Mouse (Mus musculus) erythroblast, adult 5-6 weeks (primary cell): ENCODE data around the gene Dazap2. TPM values are rescaled to one million over a fixed set of nuclear protein-coding genes. Genes with fewer than 3 reads are reported as not detected.
"Not testable (repeated sequence)": the region's sequence is repeated elsewhere in the genome, so short reads cannot be mapped to it uniquely, and the experiment has no call there.

Experiments
- ATAC-seq: replicated peaks from 2 replicates; pipeline ENCODE4 v1.8.0; 2016; ENCODE audit warnings: moderate number of reproducible peaks, mild to moderate bottlenecking, moderate TSS enrichment, inconsistent platforms; ENCODE audit not compliant: poor library complexity, low FRiP score, severe bottlenecking
- total RNA-seq, 2 experiments: library from RNA; stranded (forward) in 1 of 2; stranded (reverse) in 1 of 2; fragments of 150-400 nt in 1 of 2; fragments of 200-764, 138-1000 nt in 1 of 2; gene quantifications; 2 replicates each; pipeline versions ENCODE4 v1.2.3 to v1.2.4; 2015 to 2017; ENCODE audit warnings: low replicate concordance in 2 of 2

Dazap2 gene
- total RNA-seq, 2 experiments from 2014 or later = 93.7 to 183 TPM

GRCm38 (mm10) chr15:100601669-100602068 is 13.5 kb upstream of the Dazap2 start:
- ATAC-seq = no peak

DNA sequence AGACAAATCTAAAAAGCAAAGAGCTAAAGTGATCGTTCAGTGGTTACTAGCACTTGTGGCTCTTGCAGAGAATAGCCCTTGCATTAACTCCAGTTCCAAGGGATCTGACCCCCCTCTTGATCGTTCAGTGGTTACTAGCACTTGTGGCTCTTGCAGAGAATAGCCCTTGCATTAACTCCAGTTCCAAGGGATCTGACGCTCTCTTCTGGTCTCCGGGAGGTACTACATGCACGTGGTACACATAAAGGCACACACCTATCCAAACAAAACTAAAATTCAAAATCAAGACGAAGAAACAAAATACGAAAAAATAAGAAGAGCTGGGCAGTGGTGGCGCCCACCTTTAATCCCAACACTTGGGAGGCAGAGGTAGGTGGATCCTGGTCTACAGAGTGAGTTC is 8.5 kb upstream of the Dazap2 start:
- not testable (repeated sequence) for ATAC-seq

DNA sequence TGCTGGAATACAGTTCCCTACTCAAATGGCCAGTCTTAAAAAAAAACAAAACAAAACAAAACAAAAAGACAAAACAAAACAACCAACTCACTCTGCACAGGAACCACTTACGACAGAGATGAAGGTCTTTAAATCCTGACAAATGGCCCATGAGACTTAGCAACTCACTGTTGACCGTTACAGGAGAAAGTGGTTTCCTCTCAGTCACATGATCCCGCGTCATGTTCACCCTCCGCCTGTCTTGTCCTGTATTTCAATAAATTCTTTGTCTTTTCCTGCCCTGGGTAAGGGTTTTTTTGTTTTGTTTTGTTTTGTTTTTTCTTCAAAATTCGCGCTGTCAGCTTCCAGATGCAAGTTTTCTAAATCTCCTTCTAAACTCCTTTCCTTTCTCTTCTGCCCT is 3.2 kb upstream of the Dazap2 start:
- no peak for ATAC-seq

GRCm38 (mm10) chr15:100612432-100612831 is 2.7 kb upstream of the Dazap2 start:
- ATAC-seq = no peak

DNA sequence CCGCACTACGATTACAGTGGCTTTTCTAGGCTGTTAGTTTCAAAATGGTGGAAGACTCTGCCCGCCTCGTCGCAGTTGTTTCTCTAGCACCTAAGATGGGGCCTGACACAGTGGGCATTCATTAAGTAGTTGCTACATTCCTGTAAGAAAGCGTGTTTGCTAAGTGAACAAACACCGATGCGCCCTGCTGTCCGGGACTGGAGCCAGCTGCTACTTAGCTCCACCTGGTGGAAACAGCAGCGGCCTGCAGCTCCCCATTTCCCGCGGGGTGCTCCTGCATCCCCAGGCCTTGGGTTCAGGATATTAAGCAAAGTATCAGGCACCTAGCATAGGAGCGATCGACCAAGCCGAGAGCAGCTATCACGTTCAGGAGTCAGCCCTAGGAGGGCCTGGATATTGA is 1.6 kb upstream of the Dazap2 start:
- ATAC-seq = peak; percentile 53

- ATAC-seq = peak; percentile 50
Measured at GRCm38 (mm10) chr15:100614218-100614995, 742 bp upstream of the Dazap2 start.

- ATAC-seq = peak; percentile 55
Measured at GRCm38 (mm10) chr15:100615825-100616220, 674 bp downstream of the Dazap2 start.

GRCm38 (mm10) chr15:100616221-100616620 is 1.1 kb downstream of the Dazap2 start:
- 0 out of 2 replicates have a peak, but pooled peaks have one; percentile 1 for ATAC-seq

GRCm38 (mm10) chr15:100619200-100619599 is 4.1 kb downstream of the Dazap2 start:
- ATAC-seq = no peak

DNA sequence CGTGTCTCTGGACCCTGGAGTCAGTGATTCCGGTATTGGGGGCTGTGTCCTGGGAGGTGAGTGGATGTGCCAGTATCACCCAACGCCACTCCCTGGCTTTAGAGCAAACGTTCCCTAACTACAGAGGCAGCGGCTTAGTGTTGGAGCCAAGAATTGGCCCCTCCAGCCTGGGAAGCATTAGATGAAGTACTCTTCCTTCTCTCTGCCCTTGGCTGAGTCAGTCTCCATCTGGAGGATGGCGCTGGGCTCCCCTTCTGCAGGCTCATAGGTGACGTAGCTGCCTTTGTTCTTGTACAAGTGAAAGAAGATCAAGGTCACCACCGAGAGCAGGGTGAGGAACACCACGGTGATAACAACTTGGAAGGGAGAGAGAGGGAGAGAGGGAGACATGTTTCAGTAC is 6.5 kb downstream of the Dazap2 start:
- not testable (repeated sequence) for ATAC-seq

GRCm38 (mm10) chr15:100622164-100622563 is 7.0 kb downstream of the Dazap2 start:
- ATAC-seq = no peak

DNA sequence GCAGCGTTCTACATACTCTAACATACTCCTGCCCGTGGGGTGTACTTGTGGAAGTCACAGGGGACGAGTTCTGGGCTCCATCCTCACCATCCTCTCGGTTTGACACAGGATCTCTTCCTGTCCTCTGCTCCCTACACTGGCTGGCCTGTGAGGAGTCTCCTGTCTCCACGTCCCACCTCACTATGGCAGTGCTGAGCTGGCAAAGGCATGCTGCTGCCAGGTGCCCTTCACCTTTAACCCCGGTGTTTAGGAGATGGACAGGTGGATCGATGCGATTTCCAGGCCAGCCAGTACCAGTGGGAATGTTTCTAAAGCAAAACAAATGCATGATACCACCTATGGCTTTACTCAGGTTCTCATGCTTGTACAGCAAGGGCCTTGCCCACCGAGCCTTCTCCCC is 8.6 kb downstream of the Dazap2 start:
- ATAC-seq = no peak

GRCm38 (mm10) chr15:100624435-100624834 is 9.3 kb downstream of the Dazap2 start:
- ATAC-seq = no peak

GRCm38 (mm10) chr15:100627287-100627686 is 12.1 kb downstream of the Dazap2 start:
- no peak for ATAC-seq

GRCm38 (mm10) chr15:100627774-100628370 is 12.7 kb downstream of the Dazap2 start:
- ATAC-seq = no peak

- ATAC-seq = no peak
Measured at GRCm38 (mm10) chr15:100628797-100629196, 13.6 kb downstream of the Dazap2 start.

- ATAC-seq = no peak
Measured at GRCm38 (mm10) chr15:100630126-100630525, 15.0 kb downstream of the Dazap2 start.

DNA sequence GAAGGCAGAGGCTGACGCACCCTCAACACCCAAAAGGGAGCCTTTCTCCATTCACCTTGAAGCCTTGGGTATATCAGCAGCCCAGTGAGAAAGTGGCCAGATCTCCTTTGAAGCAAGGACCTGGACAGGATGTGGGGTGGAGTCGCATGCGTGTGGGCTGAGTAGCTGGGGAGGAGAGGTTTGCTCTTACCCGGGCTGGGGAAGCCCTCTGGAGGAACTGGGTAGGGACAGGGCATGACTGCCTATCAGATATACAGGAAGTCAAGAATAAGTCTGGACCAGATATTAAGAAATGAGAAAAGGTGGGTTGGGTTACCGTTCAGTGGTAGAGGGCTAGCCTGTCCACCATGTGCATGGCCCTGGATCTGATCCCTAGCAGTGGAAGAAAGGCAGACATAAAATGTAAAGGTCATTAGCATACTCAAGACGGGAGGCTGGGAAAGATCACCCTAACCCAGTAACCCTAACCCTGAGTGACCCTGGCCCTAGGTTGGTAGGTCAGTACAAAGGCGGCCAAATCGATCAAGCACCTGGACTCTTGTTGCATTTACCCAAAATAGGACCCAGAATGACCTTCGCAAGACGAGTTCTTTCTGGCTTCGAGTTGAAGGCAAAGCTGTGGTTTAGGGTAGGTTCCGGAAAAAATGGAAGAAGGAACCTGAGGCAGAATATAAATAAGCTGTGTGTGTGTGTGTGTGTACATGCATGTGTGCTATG is 16.5 kb downstream of the Dazap2 start:
- ATAC-seq = no peak

GRCm38 (mm10) chr15:100632323-100632722 is 17.2 kb downstream of the Dazap2 start:
- no peak for ATAC-seq

- ATAC-seq = no peak
Measured at GRCm38 (mm10) chr15:100633341-100633740, 18.2 kb downstream of the Dazap2 start.

DNA sequence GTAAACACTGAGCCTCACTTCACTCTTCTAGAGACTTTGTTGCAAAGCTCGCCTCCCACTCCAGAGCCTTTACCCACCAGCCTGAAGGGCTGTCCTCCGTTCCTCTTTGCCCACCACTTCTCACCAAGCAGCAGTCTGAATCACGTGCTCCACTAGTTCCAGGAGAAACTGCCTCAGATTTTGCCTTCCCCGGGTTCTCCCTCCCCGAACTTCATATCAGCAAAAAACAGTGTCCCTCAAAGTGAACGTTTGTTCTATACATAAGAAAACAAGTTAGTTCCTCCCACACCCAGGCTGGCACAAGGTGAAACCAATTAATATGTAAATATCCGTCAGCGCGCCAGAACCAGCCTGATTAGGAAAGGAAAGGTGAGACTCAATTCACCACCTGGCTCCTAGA is 20.1 kb downstream of the Dazap2 start:
- ATAC-seq = no peak
